Mouse (Mus musculus) adrenal gland, postnatal 14 days (tissue): Measurements from ENCODE around the gene Eif3i. TPM values are rescaled to one million over a fixed set of nuclear protein-coding genes. Genes with fewer than 3 reads are reported as not detected.
A peak's percentile ranks its signal among the peaks of the same experiment; 100 is the strongest.

Experiments used
- DNase-seq: peaks from one replicate; pipeline ENCODE4 v3.0.0; 2021; ENCODE audit warnings: mixed read lengths
- long read RNA-seq, 2 experiments: library from polyadenylated mRNA; stranded (forward); transcript quantifications; one replicate each; pipeline ENCODE4 v2.0.0; 2021
- total RNA-seq: library from RNA; stranded (reverse); gene quantifications from 2 replicates; pipeline ENCODE4 v1.2.3, GENCODE M21; 2021

Gene Eif3i
- total RNA-seq, result 175 and 187 TPM in 2 replicates
- long read RNA-seq, experiment 1, transcript Eif3i-201 (11 exons, 1,123 nt), result major isoform, 99 of 140 reads
- long read RNA-seq, experiment 1, partial matches to known transcripts, result 36 of 140 reads
- long read RNA-seq, experiment 1, other reads (novel, unspliced or antisense), result 5 of 140 reads
- long read RNA-seq, experiment 2, transcript Eif3i-201 (11 exons, 1,123 nt), result major isoform, 86 of 128 reads
- long read RNA-seq, experiment 2, partial matches to known transcripts, result 39 of 128 reads
- long read RNA-seq, experiment 2, other reads (novel, unspliced or antisense), result 3 of 128 reads

GRCm38 (mm10) chr4:129600233-129601158 lies at the start of gene Eif3i, which contains the start of gene Tmem234:
Gene Eif3i (minus strand): TSS chr4:129600648.
Gene Tmem234 (plus strand): TSS chr4:129600668.
- peak; percentile 93 for DNase-seq

DNA sequence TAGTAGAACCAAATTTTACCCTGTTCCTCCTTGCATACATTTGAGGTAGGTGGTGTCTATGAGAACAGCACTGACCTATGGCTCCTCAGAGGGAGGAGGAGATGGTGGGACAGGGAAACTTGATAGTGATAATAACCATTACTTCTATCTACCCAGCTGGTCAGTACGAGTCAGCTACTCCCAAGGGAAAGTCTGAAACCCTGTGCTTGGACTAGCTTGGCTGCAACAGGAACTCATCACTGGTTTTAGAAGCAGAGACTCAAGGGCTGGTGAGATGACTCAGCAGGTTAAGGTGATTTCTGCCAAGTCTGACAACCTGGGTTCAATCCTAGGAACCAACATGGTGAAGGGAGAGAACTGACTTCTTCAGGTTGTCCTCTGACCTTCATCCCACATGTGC lies 48.2 kb upstream of the Eif3i start:
- no peak for DNase-seq

GRCm38 (mm10) chr4:129645204-129645603 lies 44.8 kb upstream of the Eif3i start:
- no peak for DNase-seq

DNA sequence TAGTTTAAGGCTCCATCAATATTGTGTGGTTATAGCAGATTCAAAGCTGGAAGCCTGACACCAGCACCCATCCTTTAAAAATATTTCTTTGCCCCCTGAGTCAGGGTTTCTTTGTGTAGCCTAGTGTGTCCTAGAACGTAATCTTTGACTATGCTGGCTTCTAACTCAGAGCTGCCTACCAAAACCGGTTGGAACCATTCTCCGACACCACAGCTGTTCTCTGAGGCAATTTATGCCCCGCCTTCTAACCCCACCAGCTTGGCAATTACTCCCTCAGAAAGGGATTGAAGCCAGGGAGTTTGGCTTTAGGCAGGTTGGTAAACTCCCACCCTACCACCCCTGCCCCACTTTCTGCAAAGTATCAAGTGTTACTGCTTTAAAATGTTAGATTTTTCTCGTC lies 41.3 kb upstream of the Eif3i start:
- no peak for DNase-seq

DNA sequence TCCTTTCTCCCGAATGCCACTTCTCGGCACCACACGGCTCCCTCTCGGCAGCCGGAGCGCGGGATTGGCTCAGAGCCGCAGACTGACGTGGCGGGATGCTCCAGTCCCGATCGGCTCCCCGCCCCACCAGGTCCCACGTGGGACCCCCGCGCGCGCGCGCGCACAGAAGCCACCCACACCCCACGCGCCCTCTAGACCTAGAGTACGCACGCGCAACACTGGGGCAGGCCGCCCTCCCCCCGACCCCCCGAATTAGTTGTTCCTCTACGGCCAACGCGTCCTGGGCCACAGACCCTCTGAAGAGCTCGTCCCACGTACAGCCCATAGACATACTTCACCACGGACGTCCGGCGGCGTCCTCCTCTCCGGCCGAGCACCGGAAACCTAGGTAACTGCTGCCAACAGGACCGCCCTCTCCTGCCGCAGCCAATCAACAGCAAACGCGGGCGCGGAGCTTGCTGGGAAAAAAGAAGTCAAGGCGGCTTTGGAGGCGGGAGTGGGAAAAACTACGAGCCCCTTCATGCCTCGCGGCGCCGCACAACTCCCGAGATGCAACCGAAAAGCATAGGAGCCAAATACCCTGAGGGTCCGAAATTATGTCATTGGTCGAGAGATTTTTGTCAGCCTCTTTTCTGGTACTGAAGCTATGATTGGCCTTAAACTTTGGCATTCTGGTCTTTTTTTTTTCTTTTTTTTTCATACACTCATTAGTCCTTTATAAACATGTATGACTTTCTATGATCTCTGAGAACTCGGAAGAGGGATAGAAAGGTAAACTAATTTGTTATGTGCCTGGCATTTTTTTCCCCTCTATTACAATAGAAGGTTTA lies 40.4 kb upstream of the Eif3i start, which contains the start of gene Txlna:
Txlna (minus strand) TSS at position 428 of the 830 bp plus-strand sequence.
- DNase-seq, result peak; percentile 98

GRCm38 (mm10) chr4:129640101-129640637 lies 39.7 kb upstream of the Eif3i start:
- DNase-seq, result peak; percentile 67

DNA sequence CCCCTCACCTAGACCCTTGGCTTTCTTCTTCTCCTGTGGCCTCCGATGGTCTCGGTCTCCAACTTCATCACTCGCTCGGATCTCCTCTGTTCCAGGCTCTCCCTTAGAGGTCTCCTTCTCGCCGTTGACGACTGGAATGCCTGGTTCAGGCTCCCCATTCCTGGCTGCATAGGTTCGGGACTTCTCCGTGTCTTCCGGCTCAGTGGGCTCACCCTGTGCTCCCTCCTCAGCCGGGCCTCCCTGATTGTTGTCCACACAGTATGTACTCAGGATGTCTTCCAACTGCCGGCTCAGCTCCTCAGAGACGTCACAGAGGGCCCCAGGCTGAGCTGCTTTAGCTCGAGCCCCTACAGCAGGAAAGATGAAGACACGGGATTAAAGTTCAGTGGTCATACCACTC lies 38.8 kb upstream of the Eif3i start:
- DNase-seq, result peak; percentile 4

DNA sequence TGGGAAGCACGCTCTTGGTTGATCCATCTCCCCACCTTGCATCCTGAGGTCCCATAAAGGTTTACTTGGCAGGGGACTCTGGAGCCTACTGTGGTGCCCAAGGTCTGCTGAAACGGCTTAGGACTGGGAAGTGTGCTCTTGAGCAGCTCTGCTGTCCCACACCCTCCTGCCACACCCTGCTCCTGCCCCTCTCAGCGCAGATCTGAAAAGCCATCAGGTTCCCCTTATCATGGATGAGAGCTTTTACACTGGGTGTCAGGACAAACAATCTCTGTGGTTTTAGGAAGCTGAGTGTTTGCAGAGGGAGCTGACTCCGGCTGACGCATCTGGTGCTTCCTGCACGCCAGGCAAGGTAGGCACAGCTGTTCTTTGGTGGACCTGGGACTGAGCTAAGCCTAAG lies 33.4 kb upstream of the Eif3i start:
- DNase-seq, result peak; percentile 1

DNA sequence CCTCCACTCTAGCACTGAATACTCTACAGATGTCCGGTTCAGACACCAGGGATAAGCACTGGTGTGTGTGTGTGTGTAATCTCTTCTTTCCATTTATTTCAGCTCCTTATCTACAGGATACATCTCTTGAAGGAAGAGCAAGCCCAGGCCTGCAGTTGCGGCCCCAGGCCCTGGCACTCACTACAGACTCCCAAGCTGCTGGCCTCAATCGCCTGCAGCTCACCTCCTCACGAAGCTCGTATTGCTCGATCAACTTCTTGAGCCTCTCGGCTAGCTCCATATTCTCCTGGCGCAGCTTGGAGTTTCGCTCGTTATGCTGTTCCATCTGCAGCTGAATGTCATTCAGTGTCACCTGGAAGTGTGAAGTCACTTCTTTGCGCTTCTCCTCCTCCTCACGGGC lies 31.4 kb upstream of the Eif3i start:
- no peak for DNase-seq

DNA sequence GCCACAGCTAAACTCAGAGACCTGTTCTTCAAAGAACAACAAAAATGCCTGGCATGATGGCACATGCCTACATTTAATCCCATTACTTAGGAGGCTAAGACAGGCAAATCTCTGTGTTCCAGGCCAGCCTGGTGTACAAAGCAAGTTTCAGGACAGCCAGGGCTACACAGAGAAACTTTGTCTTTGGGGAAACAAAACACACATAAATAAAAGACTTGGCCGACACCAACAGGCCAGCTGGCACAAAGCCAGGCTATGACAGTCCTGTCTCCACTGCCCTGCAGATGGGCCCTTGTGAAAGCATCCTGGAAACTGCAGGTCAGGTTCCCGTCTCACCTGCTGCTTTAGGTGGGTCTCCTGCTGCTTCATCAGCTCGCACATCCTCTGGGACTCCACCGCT lies 30.5 kb upstream of the Eif3i start:
- peak; percentile 77 for DNase-seq

DNA sequence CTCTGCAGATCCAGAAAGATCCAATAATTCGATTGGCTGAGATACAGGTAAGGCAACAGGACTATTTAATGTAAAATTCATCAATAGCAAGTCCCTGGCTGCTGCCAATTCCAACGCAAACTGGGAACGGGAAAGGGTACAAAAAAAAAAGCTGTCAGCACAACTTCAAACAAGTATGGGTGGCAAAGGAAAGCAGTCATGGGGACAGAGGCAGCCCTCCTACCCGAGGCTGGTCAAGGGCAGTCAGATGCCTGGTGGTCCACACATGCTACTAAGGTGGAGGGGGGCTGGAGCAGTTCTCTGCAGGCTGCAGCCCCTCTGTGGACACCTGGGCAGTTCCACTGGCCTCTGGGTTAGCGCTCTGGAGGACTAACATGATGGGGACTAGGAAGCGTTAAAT lies 25.6 kb upstream of the Eif3i start:
- no peak for DNase-seq

DNA sequence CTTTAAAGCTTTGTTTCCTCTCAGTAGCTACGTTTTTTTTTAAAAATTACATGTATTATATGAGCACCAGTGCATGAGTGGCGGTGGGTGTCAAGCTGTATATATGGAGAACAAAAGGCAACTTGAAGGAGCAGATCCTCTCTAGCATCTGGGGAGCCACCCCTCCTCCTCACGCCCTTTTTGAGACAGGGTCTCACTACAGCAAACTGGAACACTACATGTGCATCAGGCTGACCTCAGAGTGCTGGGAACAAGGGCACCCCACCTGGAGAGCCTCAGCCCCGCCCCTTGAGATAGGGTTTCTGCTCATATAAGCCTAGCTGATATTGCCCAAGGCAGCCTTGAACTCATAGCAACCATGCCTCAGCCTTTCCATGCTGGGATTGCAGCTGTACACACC lies 25.0 kb upstream of the Eif3i start:
- DNase-seq, result no peak

DNA sequence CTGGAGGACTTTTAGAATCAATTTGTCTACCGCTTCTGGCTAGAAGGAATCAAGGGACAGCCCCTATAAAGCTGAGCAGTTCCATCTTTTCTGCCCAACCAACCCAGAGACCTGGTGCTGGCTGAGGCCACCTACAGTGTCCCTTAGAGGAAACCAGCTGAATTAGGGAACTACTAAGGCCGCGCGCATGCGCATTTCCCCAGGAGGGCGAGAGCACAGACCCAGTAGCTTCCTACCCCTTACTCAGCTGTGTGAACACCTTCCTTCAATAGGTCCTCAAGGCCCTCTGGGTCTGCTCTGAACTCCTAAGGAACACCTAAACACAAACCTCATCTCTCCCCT lies 24.6 kb upstream of the Eif3i start:
- DNase-seq, result peak; percentile 73

DNA sequence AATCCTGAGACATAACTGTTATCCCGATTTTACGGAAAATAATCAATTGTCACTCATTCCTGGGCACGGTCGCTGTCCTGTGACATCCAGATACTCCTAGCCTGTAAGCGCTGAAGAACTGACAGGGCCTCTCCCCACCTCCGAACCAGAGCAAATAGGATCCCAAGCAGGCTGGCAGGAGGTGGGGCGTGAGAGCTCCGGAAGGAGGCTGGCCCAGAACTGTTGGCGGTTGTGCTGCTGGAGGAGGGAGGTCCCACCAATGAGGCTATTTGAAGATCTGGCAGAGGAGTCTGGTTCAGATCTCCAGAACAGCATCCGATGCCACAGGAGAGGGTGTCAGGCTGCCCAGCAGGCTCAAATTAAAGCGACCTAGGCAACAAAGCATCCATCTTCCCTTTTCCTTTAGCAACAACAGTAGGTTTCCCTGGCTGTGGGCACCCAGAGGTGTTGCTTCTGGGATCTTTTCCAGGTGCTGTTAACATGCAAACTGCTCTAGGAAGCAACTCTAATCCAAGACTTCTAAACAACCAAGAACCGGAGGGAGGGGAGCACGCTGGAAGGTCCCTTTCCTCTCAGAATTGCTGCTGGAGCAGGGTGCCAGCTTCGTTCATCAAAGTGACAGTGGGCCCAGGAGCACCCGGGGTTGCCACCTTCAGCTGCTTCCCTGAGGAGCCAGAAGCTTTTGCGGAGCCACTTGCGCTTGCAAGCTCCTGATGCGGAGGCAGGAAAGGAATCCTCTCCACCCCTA lies 24.0 kb upstream of the Eif3i start:
- DNase-seq, result peak; percentile 94

- peak; percentile 66 for DNase-seq
Observed at GRCm38 (mm10) chr4:129623681-129624091, 23.2 kb upstream of the Eif3i start, which contains the start of gene Ccdc28b. Gene Ccdc28b (minus strand): TSS chr4:129623947.

GRCm38 (mm10) chr4:129622803-129623535 lies 22.5 kb upstream of the Eif3i start:
- DNase-seq, result no peak

- DNase-seq, result no peak
Observed at GRCm38 (mm10) chr4:129622120-129622802, 21.8 kb upstream of the Eif3i start.

DNA sequence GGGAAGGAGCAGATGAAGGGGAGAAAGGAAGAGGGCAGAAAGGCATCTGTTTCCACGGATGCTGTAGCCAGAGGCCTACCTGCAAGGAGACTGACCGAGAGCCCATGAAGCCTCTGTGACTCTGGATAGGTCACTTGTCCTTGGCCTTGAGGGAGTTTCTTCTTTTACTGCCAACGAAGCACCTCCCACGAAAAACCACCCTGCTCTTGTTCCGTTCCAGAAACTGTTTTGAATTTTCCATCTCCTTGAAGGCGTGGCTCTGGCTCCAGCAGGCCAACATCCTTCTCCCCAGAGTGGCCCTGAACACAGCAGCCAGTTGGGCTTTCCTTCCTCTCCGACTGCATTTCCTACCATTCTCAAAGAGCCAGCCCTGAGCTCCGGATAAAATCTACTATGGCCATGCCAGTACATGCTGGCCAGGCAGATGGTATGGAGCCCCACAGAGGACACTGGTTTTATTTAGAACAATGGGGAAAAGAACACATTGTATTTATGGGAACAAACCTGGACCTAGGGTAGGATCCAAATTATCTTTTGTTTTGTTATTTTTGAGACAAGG lies 20.9 kb upstream of the Eif3i start:
- DNase-seq, result peak; percentile 61

DNA sequence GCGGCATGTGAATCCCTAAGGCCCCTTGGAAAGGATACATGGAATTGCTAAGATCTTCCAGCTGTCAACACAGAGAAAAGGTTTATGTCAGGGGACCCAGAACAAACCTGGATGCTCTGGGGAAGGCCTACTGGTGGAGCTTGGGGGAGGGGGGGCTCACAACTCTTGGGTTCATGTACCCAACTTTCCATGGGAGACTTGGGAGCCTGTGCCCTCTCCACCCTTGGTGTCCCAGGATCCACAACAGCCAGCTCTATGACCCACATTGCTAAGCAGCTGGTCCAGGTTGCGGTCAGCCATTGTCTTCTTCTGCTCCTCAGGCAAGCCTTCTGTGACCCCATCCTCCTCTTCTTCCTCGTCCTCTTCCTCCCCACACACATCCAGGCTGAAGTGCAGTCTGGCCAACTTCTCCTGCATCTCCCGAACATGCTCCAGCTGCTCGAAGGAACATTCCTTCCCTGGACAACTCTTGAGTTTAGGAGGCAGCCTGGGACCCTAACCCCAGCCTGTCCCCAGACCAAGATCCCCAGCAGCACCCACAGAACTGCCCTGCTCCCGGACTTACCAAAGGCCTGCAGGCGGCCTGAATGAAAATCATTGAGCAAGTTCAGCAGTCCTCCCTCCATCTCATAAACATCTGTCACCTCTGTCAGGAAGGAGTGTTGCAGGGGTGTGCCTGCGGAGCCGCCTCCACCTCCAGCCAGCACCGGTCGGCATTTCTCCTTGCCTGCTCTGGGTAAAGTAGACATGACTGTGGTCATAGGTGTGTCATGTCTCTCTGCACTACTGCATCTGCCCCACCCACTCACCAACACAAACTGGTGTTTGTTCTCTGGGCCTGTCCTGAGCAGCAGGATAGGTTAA lies 20.2 kb upstream of the Eif3i start:
- no peak for DNase-seq
